Mouse (Mus musculus): ENCODE results near the gene Tcte2.

DNA sequence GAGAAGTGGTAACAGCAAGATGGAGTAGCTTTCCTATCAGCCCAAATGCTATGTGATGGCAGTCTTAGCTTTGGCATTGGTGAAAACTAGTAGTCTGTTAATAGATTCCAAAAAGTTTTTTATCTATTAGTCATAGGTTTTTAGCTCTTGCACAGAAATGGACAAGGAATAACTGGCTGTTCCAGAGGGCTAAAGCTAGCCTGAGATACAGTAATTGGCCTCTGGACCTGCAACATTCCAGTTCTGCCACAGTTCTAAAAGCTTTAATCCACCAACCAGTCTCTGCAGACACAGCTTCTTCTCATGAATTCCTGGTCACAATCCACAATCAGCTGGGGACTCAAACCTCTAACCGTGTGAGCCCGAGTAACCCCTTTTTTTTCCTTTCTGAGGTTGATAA is 64.0 kb downstream of the Tcte2 start:
- TF ChIP-seq CTCF (IDR thresholded peaks at IDR 0.05; ENCODE audit: borderline replicate concordance, insufficient read depth, low read length) (no peak), POLR2A (IDR thresholded peaks at IDR 0.05; ENCODE audit: low read depth, low read length) (no peak)

Data from embryonic fibroblast, embryonic 13.5 days (primary cell).